Mouse (Mus musculus) ES-Bruce4 (cell line): ENCODE results near the gene Tdrd6.

Experiments used
- CTCF ChIP-seq: IDR thresholded peaks from one replicate; pipeline ENCODE4 v1.8.1; 2011; ENCODE audit warnings: low read depth, low read length
- EP300 ChIP-seq: IDR thresholded peaks from 2 replicates; pipeline ENCODE4 v1.6.1; 2011; ENCODE audit warnings: low read depth, low read length; ENCODE audit not compliant: insufficient read depth
- POLR2A ChIP-seq: IDR thresholded peaks from one replicate; pipeline ENCODE4 v1.8.1; 2011; ENCODE audit warnings: low read length; ENCODE audit not compliant: insufficient read depth

- TF ChIP-seq POLR2A (no peak), CTCF (no peak), EP300 (no peak)
These were observed 1.0 kb downstream of the Tdrd6 start for GRCm38 (mm10) chr17:43629026-43629495.
